Comparison of ENCODE assay signal across 34 mouse cellular contexts in genomic region chr1:59110524-59110923, GRCm38 (mm10). TPM values are rescaled to one million over a fixed set of nuclear protein-coding genes. Genes with fewer than 3 reads are reported as not detected.
DNase-seq lines count a peak whose midpoint lies in the region; ATAC-seq and TF ChIP-seq lines count a peak whose summit lies in the region.
"Had no signal": no experiment of that assay in that cellular context is flagged by ENCODE, and none has a peak within 500 bp of the region (broad histone marks: within the 10 kb centered on the region; RNA-seq: fewer than 3 reads in every experiment).

No protein-coding gene starts in this region.

- no peak for TF ChIP-seq EP300 in liver, postnatal 0 days (IDR thresholded peaks at IDR 0.05; ENCODE audit: low read depth)

- H3K27me3 ChIP-seq in kidney, embryonic 14.5 days (ENCODE audit: control insufficient read depth, insufficient read depth, low read length), result no peaks in the 10 kb centered on the region
- H3K27me3 ChIP-seq in liver, postnatal 0 days (ENCODE audit: insufficient read depth, low read length), result no peaks in the 10 kb centered on the region
- no peaks in the 10 kb centered on the region for H3K27me3 ChIP-seq in liver, embryonic 12.5 days (replicated peaks)
- H3K27me3 ChIP-seq: CH12.LX; forebrain, embryonic 12.5 days; hindbrain, embryonic 12.5 days; limb, embryonic 13.5 days; liver, embryonic 15.5 days; neural tube, embryonic 13.5 days; Patski had no signal

- peaks cover 41% of the 10 kb centered on the region; the same call in 1 of the 2 replicates for H3K36me3 ChIP-seq in kidney, embryonic 14.5 days (ENCODE audit: control insufficient read depth, insufficient read depth, low read length)
- H3K36me3 ChIP-seq in liver, postnatal 0 days (replicated peaks; ENCODE audit: insufficient read depth, low read length), result no peaks in the 10 kb centered on the region
- H3K36me3 ChIP-seq in liver, embryonic 12.5 days, result peaks cover 25% of the 10 kb centered on the region
- H3K36me3 ChIP-seq: liver, embryonic 15.5 days had no signal

- no peak overlapping the region for H3K27ac ChIP-seq in kidney, embryonic 14.5 days (ENCODE audit: low read depth, low read length)
- no peak overlapping the region for H3K27ac ChIP-seq in liver, postnatal 0 days (ENCODE audit: low read depth)
- no peak overlapping the region for H3K27ac ChIP-seq in liver, embryonic 12.5 days
- H3K27ac ChIP-seq: forebrain, embryonic 12.5 days; heart, adult 2 months; hindbrain, embryonic 12.5 days; layer of hippocampus, adult 2 months; limb, embryonic 13.5 days; liver, embryonic 15.5 days; midbrain, embryonic 10.5 days; neural tube, embryonic 13.5 days had no signal

- WGBS in kidney, embryonic 14.5 days, result 79% methylated on average over 8 of the region's 8 CpGs
- 65% methylated on average over 8 of the region's 8 CpGs for WGBS in liver, postnatal 0 days (ENCODE audit: insufficient replicate concordance)
- 68% methylated on average over 8 of the region's 8 CpGs for WGBS in liver, embryonic 12.5 days (ENCODE audit: insufficient replicate concordance)

- peak; percentile 36 for DNase-seq in kidney, adult 18-20 months
- DNase-seq in liver, postnatal 0 days, result no peak
- peak; percentile 19 for DNase-seq in lung, postnatal 10 days
- no peak for DNase-seq in left cerebral cortex, postnatal 14 days (ENCODE audit: low spot score in 2 of 2)
- no peak for DNase-seq in urinary bladder, adult 18-20 months (ENCODE audit: low spot score in 2 of 2)
- DNase-seq: B cell, adult 2 months; cerebellum, adult 9-11 months; gastrocnemius, postnatal 25 days; heart, adult 2 months; retina, postnatal 1 day; right cerebral cortex, postnatal 25 days; thymus, postnatal 36 days had no signal

- no peak overlapping the region for H3K9ac ChIP-seq in kidney, embryonic 14.5 days (ENCODE audit: low read depth, low read length)
- no peak overlapping the region for H3K9ac ChIP-seq in liver, postnatal 0 days (replicated peaks)
- H3K9ac ChIP-seq in liver, embryonic 12.5 days, result no peak overlapping the region
- H3K9ac ChIP-seq: forebrain, embryonic 12.5 days; hindbrain, embryonic 12.5 days; limb, embryonic 13.5 days; liver, embryonic 15.5 days; neural tube, embryonic 13.5 days had no signal

- H3K4me1 ChIP-seq in kidney, embryonic 14.5 days (ENCODE audit: control insufficient read depth, insufficient read depth, low read length), result no peaks in the 10 kb centered on the region
- no peaks in the 10 kb centered on the region for H3K4me1 ChIP-seq in liver, postnatal 0 days (ENCODE audit: insufficient read depth)
- H3K4me1 ChIP-seq in liver, embryonic 12.5 days, result no peaks in the 10 kb centered on the region
- H3K4me1 ChIP-seq: forebrain, embryonic 12.5 days; hindbrain, embryonic 12.5 days; limb, embryonic 13.5 days; liver, embryonic 15.5 days; midbrain, embryonic 10.5 days; neural tube, embryonic 13.5 days had no signal

- H3K4me2 ChIP-seq in kidney, embryonic 14.5 days (replicated peaks; ENCODE audit: low read depth, low read length), result no peak overlapping the region
- no peak overlapping the region for H3K4me2 ChIP-seq in liver, postnatal 0 days (ENCODE audit: low read depth, low read length)
- no peak overlapping the region for H3K4me2 ChIP-seq in liver, embryonic 12.5 days
- H3K4me2 ChIP-seq: forebrain, embryonic 12.5 days; hindbrain, embryonic 12.5 days; limb, embryonic 13.5 days; liver, embryonic 15.5 days; neural tube, embryonic 13.5 days had no signal

- ATAC-seq in kidney, embryonic 14.5 days (ENCODE audit: low FRiP score, low TSS enrichment), result no peak
- ATAC-seq in liver, postnatal 0 days, result peak; percentile 15; the same call in 1 of the 2 replicates
- ATAC-seq in liver, embryonic 12.5 days, result no peak
- ATAC-seq: intestine, postnatal 0 days; midbrain, embryonic 16.5 days; Patski had no signal

- no peak overlapping the region for H3K4me3 ChIP-seq in kidney, embryonic 14.5 days (ENCODE audit: low read length)
- H3K4me3 ChIP-seq in liver, postnatal 0 days (ENCODE audit: low read depth, low read length), result no peak overlapping the region
- H3K4me3 ChIP-seq in liver, embryonic 12.5 days, result no peak overlapping the region
- H3K4me3 ChIP-seq: forebrain, embryonic 12.5 days; heart, adult 2 months; hindbrain, embryonic 12.5 days; layer of hippocampus, adult 2 months; limb, embryonic 13.5 days; liver, embryonic 15.5 days; midbrain, embryonic 10.5 days; myocyte; neural tube, embryonic 13.5 days had no signal

- intact Hi-C loops in left cerebral cortex, postnatal 14 days (cut with DNase I), result no loop called here

- no peak for TF ChIP-seq CTCF in liver, postnatal 0 days (IDR thresholded peaks at IDR 0.05; ENCODE audit: low read depth)

- H3K9me3 ChIP-seq in kidney, embryonic 14.5 days (ENCODE audit: control insufficient read depth, low read length), result no peaks in the 10 kb centered on the region
- no peaks in the 10 kb centered on the region for H3K9me3 ChIP-seq in liver, postnatal 0 days (ENCODE audit: low read length)
- H3K9me3 ChIP-seq in liver, embryonic 12.5 days (replicated peaks), result no peaks in the 10 kb centered on the region
- H3K9me3 ChIP-seq: forebrain, embryonic 12.5 days; G1E; hindbrain, embryonic 12.5 days; limb, embryonic 13.5 days; liver, embryonic 15.5 days; midbrain, embryonic 10.5 days; neural tube, embryonic 13.5 days had no signal

RNA-seq across cellular contexts. Expression of gene Tmem237, which starts 9.7 kb away (rescaled TPM):
- polyA plus RNA-seq in kidney, embryonic 14.5 days (2014; fragmentation: Nextera tagmentation; extraction: Ambion mirVana), result 49.9 and 53.8 TPM in 2 replicates
- polyA plus RNA-seq in liver, postnatal 0 days (2015; fragmentation: Nextera tagmentation; extraction: Ambion mirVana), result 4.2 and 5.4 TPM in 2 replicates
- polyA plus RNA-seq in liver, embryonic 12.5 days (2016; fragmentation: Nextera tagmentation; extraction: Ambion mirVana), result 10.4 and 11.5 TPM in 2 replicates
- 10 to 100 TPM; 30.1 to 33.6 TPM for total RNA-seq in left cerebral cortex, postnatal 14 days (2021)

RNA-seq across cellular contexts. Expression of gene C2cd6, which starts 15.8 kb away (rescaled TPM):
- polyA plus RNA-seq in kidney, embryonic 14.5 days (2014; fragmentation: Nextera tagmentation; extraction: Ambion mirVana), result not detected in 2 replicates
- polyA plus RNA-seq in liver, postnatal 0 days (2015; fragmentation: Nextera tagmentation; extraction: Ambion mirVana), result not detected in 2 replicates
- polyA plus RNA-seq in liver, embryonic 12.5 days (2016; fragmentation: Nextera tagmentation; extraction: Ambion mirVana), result not detected in 2 replicates
- not detected for total RNA-seq in left cerebral cortex, postnatal 14 days (2021)
- total RNA-seq: adrenal gland, adult 18-20 months; CH12.LX; G1E; gastrocnemius, postnatal 25 days; heart, adult 2 months; heart, postnatal 25 days; layer of hippocampus, adult 2 months; left cerebral cortex, postnatal 25 days had no signal
- polyA plus RNA-seq: cortical plate, adult 2 months; embryonic facial prominence, embryonic 11.5 days; G1E; heart, adult 2 months; heart, embryonic 14.5 days; hindbrain, embryonic 12.5 days; intestine, postnatal 0 days; limb, embryonic 13.5 days; liver, embryonic 15.5 days; midbrain, embryonic 10.5 days; midbrain, embryonic 16.5 days; myocyte; neural tube, embryonic 13.5 days; Patski; spleen, adult 2 months had no signal

RNA-seq across cellular contexts. Expression of gene Mpp4, which starts 52.7 kb away (rescaled TPM):
- 0.59 and 0.62 TPM in 2 replicates for polyA plus RNA-seq in kidney, embryonic 14.5 days (2014; fragmentation: Nextera tagmentation; extraction: Ambion mirVana)
- 0.28 and 0.31 TPM in 2 replicates for polyA plus RNA-seq in liver, postnatal 0 days (2015; fragmentation: Nextera tagmentation; extraction: Ambion mirVana)
- polyA plus RNA-seq in liver, embryonic 12.5 days (2016; fragmentation: Nextera tagmentation; extraction: Ambion mirVana), result 0.25 and 0.45 TPM in 2 replicates
- under 1 TPM; 0.32 to 0.79 TPM for total RNA-seq in left cerebral cortex, postnatal 14 days (2021)
- total RNA-seq: heart, adult 2 months had no signal

Comparison
In these comparisons a context has a peak if more than half of its experiments do, and no peak if none do; other contexts are left out.
1. DNase-seq: peak in kidney, adult 18-20 months (single experiment) and lung, postnatal 10 days (single experiment); none in liver, postnatal 0 days (single experiment), left cerebral cortex, postnatal 14 days (0 of 2) and urinary bladder, adult 18-20 months (0 of 2).